Mouse (Mus musculus): ENCODE results near the gene Acp4. TPM values are rescaled to one million over a fixed set of nuclear protein-coding genes. Genes with fewer than 3 reads are reported as not detected.

The Acp4 gene
- polyA plus RNA-seq, 1 experiment from 2014 or later, result not detected

DNA sequence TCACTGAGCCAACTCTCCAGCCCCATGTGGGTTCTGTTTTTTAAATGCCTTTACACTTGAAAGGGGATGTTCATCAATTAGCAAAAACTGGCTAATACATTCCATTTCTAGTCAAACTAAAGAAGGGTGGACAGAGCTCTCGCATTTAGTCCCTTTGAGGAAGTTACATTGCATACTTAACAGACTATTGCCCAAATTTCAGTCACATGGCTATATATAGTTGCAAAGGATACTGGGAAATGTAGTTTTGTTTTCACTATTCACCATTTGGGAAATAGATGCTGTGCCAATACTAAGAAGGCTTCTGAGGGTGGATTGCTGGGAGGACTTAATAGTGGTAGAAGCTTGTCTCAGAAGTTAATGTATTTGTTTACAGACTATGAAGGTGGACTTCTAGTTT lies 23.8 kb upstream of the Acp4 start:
- 74% methylated on average over 1 of the region's 1 CpGs for WGBS
- H3K27me3 ChIP-seq (replicated peaks), result peaks cover 3% of the 10 kb centered on the region; the same call in 1 of the 2 replicates
- H3K4me2 ChIP-seq (replicated peaks), result no peak overlapping the region
- no peak for ATAC-seq (ENCODE audit: low FRiP score, low read depth)
- H3K4me3 ChIP-seq, result no peak overlapping the region
- no peaks in the 10 kb centered on the region for H3K4me1 ChIP-seq
- H3K27ac ChIP-seq, result no peak overlapping the region
- no peak overlapping the region for H3K9ac ChIP-seq
- H3K9me3 ChIP-seq, result no peaks in the 10 kb centered on the region
- H3K36me3 ChIP-seq, result no peaks in the 10 kb centered on the region

- H3K9me3 ChIP-seq, result no peaks in the 10 kb centered on the region
- WGBS, result 44% methylated on average over 2 of the region's 2 CpGs
- no peak for ATAC-seq (ENCODE audit: low FRiP score, low read depth)
- H3K27me3 ChIP-seq (replicated peaks), result peaks cover 18% of the 10 kb centered on the region
- no peak overlapping the region for H3K9ac ChIP-seq
- H3K36me3 ChIP-seq, result no peaks in the 10 kb centered on the region
- no peaks in the 10 kb centered on the region for H3K4me1 ChIP-seq
- H3K27ac ChIP-seq, result no peak overlapping the region
- H3K4me2 ChIP-seq (replicated peaks), result no peak overlapping the region
- H3K4me3 ChIP-seq, result no peak overlapping the region
Observed at GRCm38 (mm10) chr7:44277250-44277622, 20.1 kb upstream of the Acp4 start.

- Histone ChIP-seq H3K4me2 (replicated peaks) (no peak overlapping the region), H3K36me3 (no peaks in the 10 kb centered on the region), H3K4me3 (no peak overlapping the region), H3K27me3 (replicated peaks) (peaks cover 18% of the 10 kb centered on the region), H3K4me1 (no peaks in the 10 kb centered on the region), H3K9ac (no peak overlapping the region), H3K27ac (no peak overlapping the region), H3K9me3 (no peaks in the 10 kb centered on the region)
- no peak for ATAC-seq (ENCODE audit: low FRiP score, low read depth)
- 66% methylated on average over 10 of the region's 10 CpGs for WGBS
Observed at GRCm38 (mm10) chr7:44276461-44277249, 19.5 kb upstream of the Acp4 start.

GRCm38 (mm10) chr7:44275546-44275945 lies 18.4 kb upstream of the Acp4 start:
- no peaks in the 10 kb centered on the region for H3K9me3 ChIP-seq
- no peak for ATAC-seq (ENCODE audit: low FRiP score, low read depth)
- H3K27ac ChIP-seq, result no peak overlapping the region
- 80% methylated on average over 3 of the region's 3 CpGs for WGBS
- no peaks in the 10 kb centered on the region for H3K36me3 ChIP-seq
- H3K4me3 ChIP-seq, result no peak overlapping the region
- H3K9ac ChIP-seq, result no peak overlapping the region
- H3K27me3 ChIP-seq (replicated peaks), result peaks cover 18% of the 10 kb centered on the region
- no peaks in the 10 kb centered on the region for H3K4me1 ChIP-seq
- no peak overlapping the region for H3K4me2 ChIP-seq (replicated peaks)

GRCm38 (mm10) chr7:44274096-44274495 lies 16.9 kb upstream of the Acp4 start:
- no peaks in the 10 kb centered on the region for H3K36me3 ChIP-seq
- no peak for ATAC-seq (ENCODE audit: low FRiP score, low read depth)
- H3K9me3 ChIP-seq, result no peaks in the 10 kb centered on the region
- H3K4me1 ChIP-seq, result no peaks in the 10 kb centered on the region
- no peak overlapping the region for H3K4me3 ChIP-seq
- WGBS, result 33% methylated on average over 11 of the region's 11 CpGs
- H3K4me2 ChIP-seq (replicated peaks), result no peak overlapping the region
- H3K27ac ChIP-seq, result no peak overlapping the region
- H3K27me3 ChIP-seq (replicated peaks), result peaks cover 19% of the 10 kb centered on the region
- H3K9ac ChIP-seq, result no peak overlapping the region

- 56% methylated on average over 7 of the region's 7 CpGs for WGBS
- no peak overlapping the region for H3K4me2 ChIP-seq (replicated peaks)
- no peak overlapping the region for H3K4me3 ChIP-seq
- no peaks in the 10 kb centered on the region for H3K36me3 ChIP-seq
- H3K9me3 ChIP-seq, result no peaks in the 10 kb centered on the region
- peaks cover 25% of the 10 kb centered on the region for H3K27me3 ChIP-seq (replicated peaks)
- no peak overlapping the region for H3K27ac ChIP-seq
- no peak overlapping the region for H3K9ac ChIP-seq
- ATAC-seq (ENCODE audit: low FRiP score, low read depth), result no peak
- no peaks in the 10 kb centered on the region for H3K4me1 ChIP-seq
Observed at GRCm38 (mm10) chr7:44273446-44273845, 16.3 kb upstream of the Acp4 start.

GRCm38 (mm10) chr7:44272546-44272945 lies 15.4 kb upstream of the Acp4 start:
- H3K4me3 ChIP-seq, result no peak overlapping the region
- H3K9me3 ChIP-seq, result no peaks in the 10 kb centered on the region
- WGBS, result 85% methylated on average over 7 of the region's 7 CpGs
- ATAC-seq (ENCODE audit: low FRiP score, low read depth), result no peak
- H3K27me3 ChIP-seq (replicated peaks), result peaks cover 30% of the 10 kb centered on the region
- no peaks in the 10 kb centered on the region for H3K4me1 ChIP-seq
- no peak overlapping the region for H3K4me2 ChIP-seq (replicated peaks)
- H3K9ac ChIP-seq, result no peak overlapping the region
- H3K36me3 ChIP-seq, result no peaks in the 10 kb centered on the region
- no peak overlapping the region for H3K27ac ChIP-seq

DNA sequence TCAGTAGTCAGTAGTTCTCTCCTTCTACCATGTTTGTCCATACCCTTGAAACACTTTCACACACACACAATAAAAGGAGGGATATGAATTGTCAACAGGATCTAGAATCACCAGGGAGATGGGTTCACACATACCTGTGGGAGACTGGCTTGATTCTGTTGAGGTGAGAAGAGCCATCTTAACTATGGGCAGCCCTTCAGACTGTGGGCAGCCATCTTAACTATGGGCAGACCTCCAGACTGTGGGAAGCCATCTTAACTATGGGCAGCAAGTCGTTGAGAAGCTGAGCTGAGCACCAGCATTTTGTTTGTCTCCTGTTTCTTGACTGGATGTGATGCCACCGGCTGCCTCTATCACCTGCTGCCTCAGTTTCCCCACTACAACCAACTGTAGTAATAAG lies 14.1 kb upstream of the Acp4 start:
- no peaks in the 10 kb centered on the region for H3K4me1 ChIP-seq
- H3K9ac ChIP-seq, result no peak overlapping the region
- 71% methylated on average over 2 of the region's 2 CpGs for WGBS
- peaks cover 32% of the 10 kb centered on the region for H3K27me3 ChIP-seq (replicated peaks)
- H3K36me3 ChIP-seq, result no peaks in the 10 kb centered on the region
- H3K4me2 ChIP-seq (replicated peaks), result no peak overlapping the region
- H3K27ac ChIP-seq, result no peak overlapping the region
- H3K9me3 ChIP-seq, result no peaks in the 10 kb centered on the region
- H3K4me3 ChIP-seq, result no peak overlapping the region
- no peak for ATAC-seq (ENCODE audit: low FRiP score, low read depth)

GRCm38 (mm10) chr7:44269397-44269796 lies 12.2 kb upstream of the Acp4 start:
- WGBS, result 85% methylated on average over 2 of the region's 2 CpGs
- H3K9me3 ChIP-seq, result no peaks in the 10 kb centered on the region

GRCm38 (mm10) chr7:44268117-44268516 lies 10.9 kb upstream of the Acp4 start:
- Histone ChIP-seq H3K9ac (no peak overlapping the region), H3K27me3 (replicated peaks) (peaks cover 21% of the 10 kb centered on the region), H3K9me3 (no peaks in the 10 kb centered on the region), H3K4me2 (replicated peaks) (no peak overlapping the region), H3K27ac (no peak overlapping the region), H3K36me3 (no peaks in the 10 kb centered on the region), H3K4me1 (peaks cover 4% of the 10 kb centered on the region), H3K4me3 (no peak overlapping the region)
- 82% methylated on average over 11 of the region's 11 CpGs for WGBS
- ATAC-seq (ENCODE audit: low FRiP score, low read depth), result no peak

More at GRCm38 (mm10) chr7:44269397-44269796, 12.2 kb upstream of the Acp4 start:
- Histone ChIP-seq H3K9ac (no peak overlapping the region), H3K27ac (no peak overlapping the region), H3K36me3 (no peaks in the 10 kb centered on the region), H3K4me3 (no peak overlapping the region), H3K4me2 (replicated peaks) (no peak overlapping the region), H3K27me3 (replicated peaks) (peaks cover 25% of the 10 kb centered on the region), H3K4me1 (no peaks in the 10 kb centered on the region)
- ATAC-seq (ENCODE audit: low FRiP score, low read depth), result no peak

DNA sequence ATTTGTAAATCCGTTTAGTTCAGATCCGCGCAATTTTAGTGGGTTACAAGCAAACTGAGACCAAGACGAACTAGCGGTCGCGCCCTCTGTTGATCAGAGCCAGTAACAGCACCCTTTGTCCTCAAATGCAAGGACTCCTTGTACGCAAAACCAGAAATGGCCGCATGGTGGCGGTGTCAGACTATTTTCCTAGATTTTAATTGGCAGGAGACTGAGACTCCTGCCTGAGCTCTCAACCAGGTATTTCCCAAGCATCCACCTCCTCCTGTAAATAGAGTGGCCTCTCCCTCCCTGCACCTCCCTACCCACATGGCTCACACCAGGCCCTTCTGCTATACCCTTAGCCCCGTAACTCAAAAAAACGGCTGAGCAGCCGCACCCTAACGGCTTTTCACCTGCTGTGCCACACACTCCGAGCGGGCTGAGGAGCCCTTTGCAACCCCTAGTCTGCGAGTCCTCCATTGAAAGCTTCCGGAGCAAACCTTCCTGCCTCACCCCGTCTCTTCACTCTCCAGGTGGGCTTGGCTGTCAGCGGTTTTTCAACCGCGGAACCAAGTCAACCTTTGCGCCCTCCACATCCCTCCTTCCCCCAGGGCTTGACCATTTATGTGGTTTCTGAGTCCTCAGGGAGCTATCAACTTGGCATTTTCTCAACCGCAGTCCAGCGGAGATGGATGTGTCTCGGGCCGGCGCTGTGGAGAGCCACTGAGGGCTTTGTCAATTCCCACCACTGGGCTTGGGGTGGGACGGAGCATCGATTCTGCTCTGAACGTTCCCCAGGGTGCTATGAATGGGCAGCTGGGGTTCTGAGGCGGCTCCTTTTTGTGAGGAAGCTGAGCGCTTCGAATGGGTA lies 5.8 kb upstream of the Acp4 start:
- peak overlapping the region; percentile 16; the same call in 1 of the 2 replicates for H3K4me3 ChIP-seq
- H3K36me3 ChIP-seq, result no peaks in the 10 kb centered on the region
- WGBS, result 1% methylated on average over 34 of the region's 34 CpGs
- H3K9me3 ChIP-seq, result no peaks in the 10 kb centered on the region
- peak overlapping the region; percentile 57 for H3K4me2 ChIP-seq (replicated peaks)
- H3K4me1 ChIP-seq, result peaks cover 6% of the 10 kb centered on the region
- H3K9ac ChIP-seq, result peak overlapping the region; percentile 35; the same call in 1 of the 2 replicates
- peaks cover 11% of the 10 kb centered on the region; the same call in 1 of the 2 replicates for H3K27me3 ChIP-seq (replicated peaks)
- no peak overlapping the region for H3K27ac ChIP-seq
- peak; percentile 80 for ATAC-seq (ENCODE audit: low FRiP score, low read depth)

DNA sequence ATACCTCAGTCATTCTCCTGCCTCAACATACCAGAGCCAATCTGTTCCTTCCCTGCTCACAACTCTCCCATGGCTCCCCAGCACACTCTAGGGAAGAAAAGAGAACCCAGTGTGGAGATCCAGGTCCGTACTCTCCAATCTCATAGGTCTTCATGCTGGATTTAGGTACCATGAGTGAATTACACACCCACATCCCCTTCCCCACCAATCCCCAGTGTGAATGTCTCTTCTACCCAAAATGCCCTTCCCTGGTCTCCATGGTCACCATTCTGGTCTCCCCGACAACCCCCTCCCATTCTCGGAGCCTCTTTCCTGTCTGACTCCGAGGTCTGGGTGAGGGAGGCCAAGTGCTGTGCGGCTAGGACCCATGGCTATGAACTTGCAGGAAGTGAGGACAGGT lies 4.0 kb upstream of the Acp4 start, which contains the start of gene Gm15517:
Gene Gm15517 (plus strand): TSS at position 301 of the 400 bp plus-strand sequence.
- no peaks in the 10 kb centered on the region for H3K36me3 ChIP-seq
- no peak within 1 kb of the TSS for H3K4me2 ChIP-seq (replicated peaks)
- H3K27me3 ChIP-seq (replicated peaks), result peaks cover 8% of the 10 kb centered on the region; the same call in 1 of the 2 replicates
- H3K9me3 ChIP-seq, result no peaks in the 10 kb centered on the region
- H3K9ac ChIP-seq, result no peak within 1 kb of the TSS
- H3K4me3 ChIP-seq, result no peak within 1 kb of the TSS
- peaks cover 6% of the 10 kb centered on the region for H3K4me1 ChIP-seq
- 57% methylated on average over 5 of the region's 5 CpGs for WGBS
- H3K27ac ChIP-seq, result no peak within 1 kb of the TSS
- no peak for ATAC-seq (ENCODE audit: low FRiP score, low read depth)
